Mouse (Mus musculus): ENCODE results near the gene Eif2b4.

DNA sequence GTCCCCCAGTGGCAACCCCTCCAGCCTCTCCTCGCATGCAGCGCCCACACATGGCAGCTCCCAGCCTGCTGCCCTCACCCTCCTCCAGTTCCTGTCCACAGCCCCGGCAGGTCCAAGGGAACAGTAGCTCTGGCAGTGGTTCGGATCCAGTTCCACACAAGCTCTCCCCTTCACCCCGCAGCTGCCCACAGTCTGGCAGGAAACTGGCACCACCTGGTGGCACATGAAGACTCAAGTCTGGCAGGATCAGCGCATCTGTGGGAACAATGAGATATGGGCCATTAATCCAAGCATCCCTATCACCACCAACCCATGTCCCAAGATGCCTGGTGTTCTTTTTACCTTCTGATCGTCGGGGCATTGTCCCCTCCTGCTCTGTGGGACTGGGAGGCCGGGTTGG is 6.7 kb upstream of the Eif2b4 start:
- TF ChIP-seq CTCF (IDR thresholded peaks at IDR 0.05; ENCODE audit: low read depth): no peak; the same call in 1 of the 2 replicates
- TF ChIP-seq EP300 (IDR thresholded peaks at IDR 0.05; ENCODE audit: low read depth): no peak

Measured in heart, postnatal 0 days (tissue).